Mouse (Mus musculus) MEL (cell line): ENCODE measurements around the gene Ncoa3.

Experiments
- CTCF ChIP-seq, 3 experiments: IDR thresholded peaks in 2 of 3; conservative IDR thresholded peaks in 1 of 3; 2 replicates each; pipeline ENCODE4 v1.5.1; 2011 to 2012; ENCODE audit warnings: low read length in 3 of 3, low read depth in 2 of 3, mild to moderate bottlenecking in 2 of 3, improper control_type of control experiment in 1 of 3, inconsistent platforms in 1 of 3, mixed read lengths in 1 of 3, moderate library complexity in 1 of 3; ENCODE audit not compliant: control insufficient read depth in 1 of 3, insufficient read depth in 1 of 3, poor library complexity in 1 of 3, severe bottlenecking in 1 of 3
- EP300 ChIP-seq, 2 experiments: IDR thresholded peaks; 2 replicates each; pipeline ENCODE4 v1.6.1; 2011; ENCODE audit warnings: improper control_type of control experiment in 2 of 2, low read length in 2 of 2, low read depth in 1 of 2, mild to moderate bottlenecking in 1 of 2
- ETS1 ChIP-seq: IDR thresholded peaks from 2 replicates; pipeline ENCODE4 v1.6.1; 2012; ENCODE audit warnings: low read depth, mild to moderate bottlenecking, inconsistent platforms, low read length, improper control_type of control experiment, moderate library complexity
- GABPA ChIP-seq: IDR thresholded peaks from 2 replicates; pipeline ENCODE4 v1.6.1; 2012; ENCODE audit warnings: low read depth, mild to moderate bottlenecking, inconsistent platforms, low read length, improper control_type of control experiment, moderate library complexity
- GATA1 ChIP-seq: IDR thresholded peaks from 2 replicates; pipeline ENCODE4 v1.6.1; 2011; ENCODE audit warnings: low read depth, low read length, improper control_type of control experiment
- POLR2AphosphoS5 ChIP-seq: IDR thresholded peaks from 2 replicates; pipeline ENCODE4 v1.6.1; 2012; ENCODE audit warnings: low read depth, borderline replicate concordance, mild to moderate bottlenecking, inconsistent platforms, low read length, moderate library complexity, mixed read lengths
- SIN3A ChIP-seq: IDR thresholded peaks from 2 replicates; pipeline ENCODE4 v1.6.1; 2012; ENCODE audit warnings: low read length, improper control_type of control experiment, inconsistent platforms
- SMC3 ChIP-seq: IDR thresholded peaks from 2 replicates; pipeline ENCODE4 v1.6.1; 2011; ENCODE audit warnings: low read depth, low read length, improper control_type of control experiment
- USF2 ChIP-seq, 2 experiments: IDR thresholded peaks; 2 replicates each; pipeline ENCODE4 v1.6.1; 2011 to 2012; ENCODE audit warnings: improper control_type of control experiment in 2 of 2, low read length in 2 of 2, borderline replicate concordance in 1 of 2, inconsistent platforms in 1 of 2, low read depth in 1 of 2, mild to moderate bottlenecking in 1 of 2; ENCODE audit not compliant: insufficient read depth in 1 of 2
- ZC3H11A ChIP-seq: IDR thresholded peaks from 2 replicates; pipeline ENCODE4 v1.6.1; 2012; ENCODE audit warnings: low read depth, mild to moderate bottlenecking, inconsistent platforms, low read length, improper control_type of control experiment

- TF ChIP-seq ZC3H11A (no peak), GABPA (no peak), USF2 (IDR thresholded peaks at IDR 0.05; ENCODE audit: borderline replicate concordance in 1 of 2, insufficient read depth in 1 of 2, low read depth in 1 of 2, low read length in 2 of 2) (no peak), ETS1 (no peak), POLR2AphosphoS5 (no peak), SIN3A (no peak), EP300 (IDR thresholded peaks at IDR 0.05; ENCODE audit: low read depth in 1 of 2, low read length in 2 of 2) (no peak), CTCF (IDR thresholded peaks at IDR 0.05 in 2 of 3, conservative IDR thresholded peaks at IDR 0.05 in 1 of 3; ENCODE audit: control insufficient read depth in 1 of 3, insufficient read depth in 1 of 3, low read depth in 2 of 3, low read length in 3 of 3, poor library complexity in 1 of 3, severe bottlenecking in 1 of 3) (no peak), SMC3 (no peak), GATA1 (no peak)
These were observed 113.5 kb downstream of the Ncoa3 start for GRCm38 (mm10) chr2:166105911-166106310.
